In the genomic region with DNA sequence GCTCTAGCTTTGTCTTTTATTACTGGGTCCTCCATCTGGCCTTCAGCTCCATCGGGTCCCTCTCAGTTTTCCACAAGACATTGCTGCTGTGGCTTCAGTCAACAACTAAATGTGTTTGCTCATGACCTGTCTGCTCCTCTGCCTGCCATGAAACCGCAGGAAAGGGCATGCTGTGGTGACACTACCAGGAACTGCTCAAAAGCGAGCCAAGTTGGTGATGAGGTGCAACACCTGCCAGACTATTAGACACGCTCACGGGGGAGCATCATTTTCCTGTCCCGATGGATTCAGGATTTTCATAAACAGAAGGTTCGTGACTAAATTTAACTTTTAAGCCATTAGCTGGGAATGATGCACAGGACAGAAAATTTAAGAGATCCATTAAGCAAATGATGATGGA, we compare ENCODE assay signal across 17 mouse cellular contexts. TPM values are rescaled to one million over a fixed set of nuclear protein-coding genes. Genes with fewer than 3 reads are reported as not detected.
A peak's percentile ranks its signal among the peaks of the same experiment; 100 is the strongest.
DNase-seq lines count a peak whose midpoint lies in the region; TF ChIP-seq lines count a peak whose summit lies in the region.
"Had no signal": no experiment of that assay in that cellular context is flagged by ENCODE, and none has a peak within 500 bp of the region (broad histone marks: within the 10 kb centered on the region; RNA-seq: fewer than 3 reads in every experiment).

No protein-coding gene starts in this region.

- no peak for TF ChIP-seq POLR2A in myocyte (IDR thresholded peaks at IDR 0.05; ENCODE audit: insufficient read length, low read depth)

- H3K27me3 ChIP-seq in myocyte (ENCODE audit: control insufficient read depth, insufficient read depth, insufficient read length): no peaks in the 10 kb centered on the region
- H3K27me3 ChIP-seq: Patski had no signal

- DNase-seq in ovary, postnatal 10 days (ENCODE audit: low spot score): no peak
- DNase-seq: adrenal gland, adult 2 months; adrenal gland, adult 8-10 months; adrenal gland, postnatal 10 days; adrenal gland, postnatal 14 days; adrenal gland, postnatal 25 days; adrenal gland, postnatal 36 days; B cell, adult 2 months; cerebellum, adult 11 months; cerebellum, adult 11-12 months; cerebellum, adult 18-20 months; cerebellum, adult 2 months had no signal

- H3K4me2 ChIP-seq in myocyte (ENCODE audit: low read depth): no peak overlapping the region

- H3ac ChIP-seq in myocyte (ENCODE audit: control insufficient read depth, insufficient read length): no peak overlapping the region

- H3K4me3 ChIP-seq in myocyte: no peak overlapping the region

- no peaks in the 10 kb centered on the region for H3K36me3 ChIP-seq in myocyte (ENCODE audit: control insufficient read depth, insufficient read depth)
- H3K36me3 ChIP-seq: G1E had no signal

- no peaks in the 10 kb centered on the region for H3K79me2 ChIP-seq in myocyte (ENCODE audit: control insufficient read depth, insufficient read depth)

TF ChIP-seq in myocyte, 11 proteins besides CTCF, POLR2A, EP300 and RAD21:
- TF ChIP-seq REST (IDR thresholded peaks at IDR 0.05; ENCODE audit: insufficient read depth, insufficient read length) (no peak), MYOG (IDR thresholded peaks at IDR 0.05; ENCODE audit: control insufficient read depth in 1 of 3, insufficient read depth in 1 of 3, insufficient read length in 2 of 3, low read depth in 2 of 3) (peak in 1 of 3 experiments; percentile 69), MYOD1 (IDR thresholded peaks at IDR 0.05; ENCODE audit: control insufficient read depth in 1 of 3, insufficient read length in 2 of 3, low read depth in 2 of 3) (peak; percentile 6 to 82 (median 49))

RNA-seq across cellular contexts. Expression of a gene that starts 16.3 kb away (rescaled TPM):
- 0.30 TPM for polyA plus RNA-seq in myocyte (2012; fragmentation: generic; extraction: Trizol)
- polyA plus RNA-seq: adrenal gland, adult 2 months; brain, embryonic 14.5 days; C2C12; cerebellum, adult 2 months; G1E; Patski had no signal

RNA-seq across cellular contexts. Expression of a gene that starts 43.0 kb away (rescaled TPM):
- 24.5 TPM for polyA plus RNA-seq in myocyte (2012; fragmentation: generic; extraction: Trizol)

RNA-seq across cellular contexts. Expression of a gene that starts 49.0 kb away (rescaled TPM):
- polyA plus RNA-seq in myocyte (2012; fragmentation: generic; extraction: Trizol): 71.9 TPM
